9 mouse cellular contexts compared by ENCODE assay signal in the genomic region with DNA sequence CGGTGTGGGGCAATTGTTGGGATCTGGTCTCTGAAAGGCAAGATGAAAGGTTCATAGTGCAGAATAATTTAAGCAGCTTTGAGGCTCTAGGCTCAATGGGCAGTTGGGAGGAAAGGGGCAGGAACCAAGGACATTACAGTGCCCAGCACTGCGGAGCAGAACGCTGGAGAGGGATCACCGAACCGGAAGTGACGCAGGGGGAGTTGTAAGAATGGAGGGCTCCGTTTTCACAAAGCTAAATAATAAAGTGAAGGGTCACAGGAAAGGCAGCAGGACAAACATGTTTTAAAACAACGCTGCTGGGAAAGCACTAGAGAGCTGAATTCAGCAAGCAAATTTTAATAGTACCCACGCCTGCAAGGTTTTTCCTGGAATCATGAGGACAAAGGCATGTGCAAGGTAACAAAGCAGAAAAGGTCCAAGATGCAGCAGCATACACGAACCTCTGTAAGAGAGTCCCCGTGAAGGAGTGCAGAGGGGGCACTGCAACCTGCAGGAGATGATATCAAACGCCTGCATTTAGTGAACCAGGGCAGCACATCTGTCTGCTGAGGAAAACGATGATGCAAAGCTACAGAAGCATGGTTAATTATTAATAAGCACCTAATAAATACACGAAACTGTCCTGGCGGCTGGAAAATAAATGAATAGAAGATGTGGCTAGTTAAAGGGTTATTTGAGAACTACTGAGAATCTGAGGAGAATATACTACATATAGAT.
DNase-seq lines count a peak whose midpoint lies in the region; ATAC-seq and TF ChIP-seq lines count a peak whose summit lies in the region.
"Had no signal": no experiment of that assay in that cellular context is flagged by ENCODE, and none has a peak within 500 bp of the region (broad histone marks: within the 10 kb centered on the region; RNA-seq: fewer than 3 reads in every experiment).

No protein-coding gene starts in this region.

- intact Hi-C loops in heart, postnatal 36 days (cut with DNase I) = no loop called here

- no peaks in the 10 kb centered on the region for H3K27me3 ChIP-seq in heart, embryonic 10.5 days (ENCODE audit: insufficient read depth, poor library complexity, severe bottlenecking)
- H3K27me3 ChIP-seq in hindbrain, embryonic 15.5 days = no peaks in the 10 kb centered on the region

- H3K4me2 ChIP-seq in hindbrain, embryonic 15.5 days = peak overlapping the region; percentile 37

- no peaks in the 10 kb centered on the region for H3K9me3 ChIP-seq in heart, embryonic 10.5 days
- no peaks in the 10 kb centered on the region for H3K9me3 ChIP-seq in hindbrain, embryonic 15.5 days

- H3K9ac ChIP-seq in hindbrain, embryonic 15.5 days = no peak overlapping the region

- no peak for TF ChIP-seq CTCF in bone marrow macrophage, adult 2 months (IDR thresholded peaks at IDR 0.05; ENCODE audit: low read depth, low read length)

- no peak for DNase-seq in heart, embryonic 10.5 days (ENCODE audit: low spot score)
- DNase-seq in heart, postnatal 36 days = no peak
- no peak for DNase-seq in frontal cortex, postnatal 36 days (ENCODE audit: low spot score in 2 of 2)
- no peak for DNase-seq in urinary bladder, postnatal 14 days (ENCODE audit: low spot score)
- DNase-seq in c-Kit-positive CD71-positive TER-119-positive erythroid progenitor cells, embryonic 14.5 days (ENCODE audit: low spot score) = no peak
- DNase-seq: right cerebral cortex, postnatal 4 days had no signal

- H3K27ac ChIP-seq in heart, embryonic 10.5 days = 0 out of 2 replicates have a peak overlapping the region, but pooled peaks have one; percentile 16
- peak overlapping the region; percentile 70 for H3K27ac ChIP-seq in bone marrow macrophage, adult 2 months (ENCODE audit: insufficient read depth, low read depth, low read length)
- H3K27ac ChIP-seq in hindbrain, embryonic 15.5 days (replicated peaks) = peak overlapping the region; percentile 66
- peak overlapping the region; percentile 17; the same call in 1 of the 2 replicates for H3K27ac ChIP-seq in macrophage

- H3K79me2 ChIP-seq in macrophage (ENCODE audit: inconsistent target) = peaks cover 98% of the 10 kb centered on the region

- ATAC-seq in hindbrain, embryonic 15.5 days (ENCODE audit: low FRiP score, low read depth) = 0 out of 2 replicates have a peak, but pooled peaks have one; percentile 42

- H3K36me3 ChIP-seq in heart, embryonic 10.5 days = peaks cover 9% of the 10 kb centered on the region; the same call in 1 of the 2 replicates
- H3K36me3 ChIP-seq in hindbrain, embryonic 15.5 days = no peaks in the 10 kb centered on the region
- no peaks in the 10 kb centered on the region for H3K36me3 ChIP-seq in macrophage (ENCODE audit: inconsistent target)

- WGBS in heart, embryonic 10.5 days = 80% methylated on average over 15 of the region's 15 CpGs
- WGBS in hindbrain, embryonic 15.5 days = 25% methylated on average over 15 of the region's 15 CpGs
- 73% methylated on average over 15 of the region's 15 CpGs for WGBS in macrophage (ENCODE audit: missing documents)

- H3K4me1 ChIP-seq in heart, embryonic 10.5 days = peaks cover 24% of the 10 kb centered on the region
- peaks cover 38% of the 10 kb centered on the region for H3K4me1 ChIP-seq in bone marrow macrophage, adult 2 months (ENCODE audit: control insufficient read depth, insufficient read depth, low read length)
- H3K4me1 ChIP-seq in hindbrain, embryonic 15.5 days (replicated peaks) = peaks cover 10% of the 10 kb centered on the region

- H3K4me3 ChIP-seq in heart, embryonic 10.5 days = no peak overlapping the region
- H3K4me3 ChIP-seq in bone marrow macrophage, adult 2 months (ENCODE audit: insufficient read depth, low read length) = 0 out of 2 replicates have a peak overlapping the region, but pooled peaks have one; percentile 12
- H3K4me3 ChIP-seq in hindbrain, embryonic 15.5 days = peak overlapping the region; percentile 1; the same call in 1 of the 2 replicates
- no peak overlapping the region for H3K4me3 ChIP-seq in macrophage (ENCODE audit: inconsistent target)

- TF ChIP-seq POLR2A in bone marrow macrophage, adult 2 months (IDR thresholded peaks at IDR 0.05; ENCODE audit: borderline replicate concordance, low read depth, low read length) = no peak

Comparison
In these comparisons a context has a peak if more than half of its experiments do, and no peak if none do; other contexts are left out.
1. H3K27ac ChIP-seq: peak in every context shown above with its lines; median percentile 70 in bone marrow macrophage, adult 2 months; 66 in hindbrain, embryonic 15.5 days; 17 in macrophage; 16 in heart, embryonic 10.5 days.
2. H3K4me3 ChIP-seq: peak in bone marrow macrophage, adult 2 months (single experiment) and hindbrain, embryonic 15.5 days (single experiment); none in heart, embryonic 10.5 days (single experiment) and macrophage (single experiment).